Mouse (Mus musculus) intestine, embryonic 15.5 days (tissue): ENCODE results near the gene Dapk1. TPM values are rescaled to one million over a fixed set of nuclear protein-coding genes. Genes with fewer than 3 reads are reported as not detected.

Experiments
- ATAC-seq: fragments of 200-750 bp; cut with Nextera tagmentation; 2 replicates; pipeline ENCODE4 v1.8.0; 2017; ENCODE audit warnings: moderate TSS enrichment, moderate library complexity
- H3K27ac ChIP-seq: fragments of 300-500 bp; sonication (generic); 2 replicates; pipeline ENCODE4 v1.5.1; 2015; ENCODE audit warnings: mild to moderate bottlenecking, inconsistent platforms
- H3K27me3 ChIP-seq: fragments of 300-500 bp; sonication (generic); replicated peaks from 2 replicates; pipeline ENCODE4 v1.6.1; 2015; ENCODE audit warnings: inconsistent platforms
- H3K36me3 ChIP-seq: fragments of 300-500 bp; sonication (generic); 2 replicates; pipeline ENCODE4 v1.6.1; 2015; ENCODE audit warnings: inconsistent platforms
- H3K4me1 ChIP-seq: fragments of 300-500 bp; sonication (generic); replicated peaks from 2 replicates; pipeline ENCODE4 v1.6.1; 2015; ENCODE audit warnings: inconsistent platforms
- H3K4me2 ChIP-seq: fragments of 300-500 bp; sonication (generic); replicated peaks from 2 replicates; pipeline ENCODE4 v1.6.1; 2015; ENCODE audit warnings: mild to moderate bottlenecking, inconsistent platforms
- H3K4me3 ChIP-seq: fragments of 300-500 bp; sonication (generic); replicated peaks from 2 replicates; pipeline ENCODE4 v1.5.1; 2015; ENCODE audit warnings: inconsistent platforms
- H3K9ac ChIP-seq: fragments of 300-500 bp; sonication (generic); 2 replicates; pipeline ENCODE4 v1.6.1; 2015; ENCODE audit warnings: inconsistent platforms
- H3K9me3 ChIP-seq: fragments of 300-500 bp; sonication (generic); 2 replicates; pipeline ENCODE4 v1.6.1; 2016; ENCODE audit warnings: inconsistent platforms
- WGBS: fragments of 180-500 bp; shearing (Covaris S2); methylation state at CpG from one replicate; pipeline ENCODE4 v1.1.7; 2015; 5-methylcytosine and 5-hydroxymethylcytosine counted together
- polyA plus RNA-seq: library from polyadenylated mRNA; unstranded; fragments of >200 nt; fragmentation: Nextera tagmentation; extraction: Ambion mirVana; gene quantifications from 2 replicates; pipeline ENCODE4 v1.2.1, GENCODE M21; 2015

Dapk1 gene
- polyA plus RNA-seq, 1 experiment from 2014 or later: 11.8 TPM

DNA sequence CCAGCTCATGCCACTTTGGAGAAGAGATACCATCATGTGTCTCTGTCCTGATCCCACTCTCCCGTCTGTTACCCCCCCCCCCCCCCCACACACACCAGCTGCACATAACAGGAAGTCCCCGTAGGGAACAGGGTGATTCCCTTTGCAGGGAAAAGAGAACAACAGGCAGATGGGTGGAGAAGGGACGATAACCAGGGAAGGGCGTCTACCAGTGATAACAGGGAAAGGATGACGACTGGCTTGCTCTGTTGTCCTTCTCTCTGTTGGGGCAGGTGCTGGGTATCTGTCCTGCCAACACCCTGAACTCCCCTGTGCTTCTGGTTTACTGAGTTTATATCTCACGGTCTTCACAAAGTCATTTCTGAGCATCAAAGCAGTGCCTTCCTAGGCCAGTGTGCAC lies 18.0 kb downstream of the Dapk1 start:
- H3K27ac ChIP-seq: no peak overlapping the region
- no peaks in the 10 kb centered on the region for H3K27me3 ChIP-seq
- ATAC-seq: 0 out of 2 replicates have a peak, but pooled peaks have one; percentile 8
- H3K36me3 ChIP-seq: no peaks in the 10 kb centered on the region
- H3K9me3 ChIP-seq: no peaks in the 10 kb centered on the region
- H3K4me2 ChIP-seq: no peak overlapping the region
- WGBS: 32% methylated on average over 6 of the region's 6 CpGs
- H3K4me1 ChIP-seq: peaks cover 5% of the 10 kb centered on the region; the same call in 1 of the 2 replicates
- no peak overlapping the region for H3K9ac ChIP-seq
- H3K4me3 ChIP-seq: no peak overlapping the region

DNA sequence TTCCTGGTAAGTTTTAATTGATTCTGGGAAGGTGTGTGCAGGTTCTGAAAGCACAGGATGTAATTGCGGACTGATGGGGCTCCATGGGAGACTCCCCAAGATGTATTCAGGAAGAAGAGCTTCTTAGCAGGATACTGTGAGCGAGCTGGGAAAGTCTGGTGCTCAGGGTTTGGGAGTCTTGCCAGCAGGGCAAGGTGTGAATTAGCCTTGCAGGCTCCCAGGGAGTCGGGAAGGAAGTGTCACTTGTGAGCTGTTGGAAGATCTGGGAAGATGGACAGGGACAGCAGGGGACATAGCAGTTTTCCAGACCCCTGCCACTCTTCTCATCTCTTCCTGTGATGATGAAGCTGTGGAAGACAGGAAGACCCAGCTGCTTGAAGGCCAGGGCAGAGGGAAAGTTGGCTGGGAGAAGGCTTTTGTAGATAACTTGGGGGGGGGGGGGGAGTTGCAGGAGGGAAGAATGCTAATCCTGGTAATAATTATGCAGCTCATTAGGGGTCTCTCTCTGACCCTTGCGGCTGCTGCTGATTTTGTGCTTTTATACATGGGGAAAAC lies 19.7 kb downstream of the Dapk1 start:
- 58% methylated on average over 4 of the region's 4 CpGs for WGBS
- Histone ChIP-seq H3K4me1 (peaks cover 2% of the 10 kb centered on the region; the same call in 1 of the 2 replicates), H3K27ac (no peak overlapping the region), H3K9ac (no peak overlapping the region), H3K4me3 (no peak overlapping the region), H3K36me3 (no peaks in the 10 kb centered on the region), H3K9me3 (no peaks in the 10 kb centered on the region), H3K4me2 (no peak overlapping the region), H3K27me3 (no peaks in the 10 kb centered on the region)
- ATAC-seq: no peak

DNA sequence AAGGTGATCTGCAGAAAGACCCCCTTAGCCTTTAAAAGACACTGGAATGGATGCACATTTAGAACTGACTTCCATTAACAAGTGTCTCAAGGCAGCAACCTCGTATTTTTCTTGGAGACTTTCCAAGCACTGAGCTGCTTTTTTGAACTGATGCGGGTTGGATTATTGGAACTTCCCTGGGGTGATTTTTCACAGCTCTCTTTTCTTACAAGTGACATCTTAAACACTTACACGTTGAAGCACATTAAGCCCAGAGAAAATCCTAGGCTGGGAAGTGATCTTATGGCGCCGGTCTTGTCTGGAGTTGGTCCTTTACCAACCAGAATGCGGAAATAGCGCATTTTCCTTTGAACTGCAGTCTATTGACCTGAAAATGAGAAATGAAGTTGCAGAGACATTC lies 23.8 kb downstream of the Dapk1 start:
- Histone ChIP-seq H3K9me3 (no peaks in the 10 kb centered on the region), H3K4me2 (no peak overlapping the region), H3K4me1 (no peaks in the 10 kb centered on the region), H3K4me3 (no peak overlapping the region), H3K27me3 (no peaks in the 10 kb centered on the region), H3K36me3 (no peaks in the 10 kb centered on the region), H3K9ac (no peak overlapping the region), H3K27ac (no peak overlapping the region)
- WGBS: 68% methylated on average over 7 of the region's 7 CpGs
- no peak for ATAC-seq

DNA sequence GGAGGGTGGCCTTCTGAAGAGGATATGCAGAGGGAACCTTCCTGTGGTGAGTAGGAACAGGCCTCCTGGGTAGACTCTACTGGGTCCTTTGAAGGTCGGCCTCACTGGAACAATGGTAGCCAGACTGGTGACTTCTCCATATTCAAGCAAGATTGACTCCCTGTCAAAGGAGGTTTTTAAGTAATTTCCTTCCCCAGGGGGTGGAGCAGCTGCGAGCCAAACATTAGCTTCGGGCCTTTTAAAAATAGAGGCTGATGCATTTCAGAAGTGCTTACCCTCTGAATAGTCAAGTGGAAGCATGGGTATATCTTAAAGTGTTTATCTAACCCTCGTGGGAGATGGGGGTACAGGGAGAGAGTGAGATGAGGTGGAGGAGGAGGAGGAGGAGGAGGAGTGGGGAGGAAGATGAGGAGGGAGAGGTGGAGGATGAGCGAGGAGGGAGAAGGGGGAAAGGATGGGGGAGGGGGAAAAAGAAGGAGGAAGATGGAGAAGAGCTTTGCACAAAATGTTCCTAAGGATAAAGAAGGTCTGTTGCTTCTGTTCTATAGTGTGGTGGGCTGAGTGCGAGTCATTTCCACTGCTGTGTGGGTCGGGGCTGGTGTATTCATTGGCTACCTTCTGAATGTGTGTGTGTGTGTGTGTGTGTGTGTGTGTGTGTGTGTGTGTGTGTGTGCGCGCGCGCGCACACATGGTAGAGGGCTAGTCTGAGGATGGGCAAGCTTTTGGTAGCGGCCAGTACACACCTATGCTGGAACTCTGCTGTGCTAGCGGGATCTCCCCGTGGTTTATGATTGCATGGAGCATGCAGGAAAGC lies 26.3 kb downstream of the Dapk1 start:
- no peaks in the 10 kb centered on the region for H3K36me3 ChIP-seq
- no peak overlapping the region for H3K4me3 ChIP-seq
- H3K9ac ChIP-seq: no peak overlapping the region
- H3K4me2 ChIP-seq: no peak overlapping the region
- WGBS: 55% methylated on average over 15 of the region's 15 CpGs
- H3K27ac ChIP-seq: no peak overlapping the region
- no peaks in the 10 kb centered on the region for H3K27me3 ChIP-seq
- H3K4me1 ChIP-seq: no peaks in the 10 kb centered on the region
- ATAC-seq: no peak
- no peaks in the 10 kb centered on the region for H3K9me3 ChIP-seq

- no peak for ATAC-seq
Observed at GRCm38 (mm10) chr13:60628657-60628950, 26.9 kb downstream of the Dapk1 start.

DNA sequence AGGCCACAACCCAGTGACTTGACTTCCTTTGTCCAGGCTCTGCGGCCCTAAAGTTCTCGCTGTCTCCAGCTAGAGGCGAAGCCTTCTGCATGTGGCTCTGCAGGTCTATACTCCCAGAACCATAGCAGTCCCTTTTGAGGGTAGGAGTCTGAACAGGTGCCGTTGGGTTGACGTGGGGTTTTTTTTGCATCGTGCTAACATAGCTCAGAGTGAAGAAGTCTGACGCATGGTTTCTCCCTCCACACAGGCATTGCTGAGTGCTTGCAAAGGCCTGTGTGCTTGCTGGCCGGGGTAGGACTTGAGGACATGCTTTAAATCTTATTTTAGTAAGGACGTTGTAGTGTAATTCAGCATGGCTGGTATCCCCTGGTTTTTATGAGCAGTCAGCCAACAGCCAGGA lies 27.7 kb downstream of the Dapk1 start:
- Histone ChIP-seq H3K4me2 (no peak overlapping the region), H3K27ac (no peak overlapping the region), H3K36me3 (no peaks in the 10 kb centered on the region), H3K9me3 (no peaks in the 10 kb centered on the region), H3K27me3 (no peaks in the 10 kb centered on the region), H3K4me3 (no peak overlapping the region), H3K9ac (no peak overlapping the region), H3K4me1 (no peaks in the 10 kb centered on the region)
- WGBS: 90% methylated on average over 9 of the region's 9 CpGs
- no peak for ATAC-seq

More at GRCm38 (mm10) chr13:60628657-60628950, 26.9 kb downstream of the Dapk1 start:
- Histone ChIP-seq H3K27ac (no peak overlapping the region), H3K4me2 (no peak overlapping the region), H3K27me3 (no peaks in the 10 kb centered on the region), H3K36me3 (no peaks in the 10 kb centered on the region), H3K4me3 (no peak overlapping the region), H3K9me3 (no peaks in the 10 kb centered on the region), H3K4me1 (no peaks in the 10 kb centered on the region), H3K9ac (no peak overlapping the region)
- WGBS: 29% methylated on average over 2 of the region's 2 CpGs

GRCm38 (mm10) chr13:60633945-60634344 lies 32.2 kb downstream of the Dapk1 start:
- Histone ChIP-seq H3K36me3 (no peaks in the 10 kb centered on the region), H3K4me2 (no peak overlapping the region), H3K27ac (no peak overlapping the region), H3K4me3 (no peak overlapping the region), H3K4me1 (no peaks in the 10 kb centered on the region), H3K27me3 (no peaks in the 10 kb centered on the region), H3K9me3 (no peaks in the 10 kb centered on the region), H3K9ac (no peak overlapping the region)
- 55% methylated on average over 6 of the region's 6 CpGs for WGBS
- ATAC-seq: no peak

DNA sequence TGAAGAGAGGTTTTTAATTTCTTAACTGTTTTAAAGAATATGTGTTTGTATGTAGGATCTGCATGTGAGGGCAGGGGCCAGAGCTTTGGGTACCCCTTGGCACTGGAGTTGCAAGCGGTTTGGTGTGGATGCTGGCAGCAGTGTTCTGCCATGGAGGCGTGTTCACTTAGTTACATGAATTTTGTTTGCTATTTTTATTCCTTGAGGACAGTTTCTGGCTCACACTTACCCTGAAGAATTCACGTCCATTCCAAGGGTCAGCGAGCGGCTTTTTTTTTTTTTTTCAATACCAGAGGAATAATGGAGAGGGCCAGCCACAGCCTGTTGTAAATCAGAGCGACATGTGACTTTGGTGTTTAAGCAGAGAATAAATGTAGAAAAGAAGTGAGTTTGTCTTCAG lies 33.9 kb downstream of the Dapk1 start:
- no peak overlapping the region for H3K4me3 ChIP-seq
- ATAC-seq: no peak
- 65% methylated on average over 6 of the region's 6 CpGs for WGBS

DNA sequence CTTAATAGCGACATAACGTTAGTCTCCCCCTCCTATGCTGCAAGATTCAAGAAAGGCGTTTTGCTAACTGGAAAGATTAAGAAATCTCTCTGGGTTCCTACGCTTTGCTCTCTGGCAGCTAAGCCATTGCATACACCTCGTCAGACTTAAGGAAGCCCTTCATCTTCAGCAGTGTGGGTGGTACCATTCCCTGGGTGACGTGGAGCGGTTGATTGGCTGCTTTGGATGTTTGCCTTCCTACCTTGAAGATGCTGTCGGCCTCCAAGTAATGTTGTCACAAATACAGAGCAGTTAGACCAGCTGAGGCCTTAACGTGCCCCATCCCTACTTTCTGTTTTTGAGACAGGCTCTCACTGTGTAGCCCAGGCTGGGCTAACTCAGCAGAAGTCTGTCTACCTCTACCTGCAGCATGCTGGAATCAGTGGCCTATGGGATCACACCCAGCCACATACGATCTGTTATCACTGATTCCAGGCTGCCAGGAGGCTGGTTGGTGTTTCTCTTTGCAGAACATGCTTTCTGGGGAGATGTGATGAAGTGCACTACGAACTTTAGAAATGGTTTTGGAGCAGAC lies 37.8 kb downstream of the Dapk1 start:
- no peaks in the 10 kb centered on the region for H3K27me3 ChIP-seq
- H3K9ac ChIP-seq: no peak overlapping the region
- ATAC-seq: no peak
- no peak overlapping the region for H3K4me3 ChIP-seq
- no peaks in the 10 kb centered on the region for H3K9me3 ChIP-seq
- no peak overlapping the region for H3K27ac ChIP-seq
- H3K4me1 ChIP-seq: no peaks in the 10 kb centered on the region
- no peak overlapping the region for H3K4me2 ChIP-seq
- WGBS: 79% methylated on average over 11 of the region's 11 CpGs
- H3K36me3 ChIP-seq: no peaks in the 10 kb centered on the region

More for the DNA sequence above, 33.9 kb downstream of the Dapk1 start:
- no peaks in the 10 kb centered on the region for H3K27me3 ChIP-seq
- no peaks in the 10 kb centered on the region for H3K4me1 ChIP-seq
- H3K36me3 ChIP-seq: no peaks in the 10 kb centered on the region
- no peaks in the 10 kb centered on the region for H3K9me3 ChIP-seq
- no peak overlapping the region for H3K27ac ChIP-seq
- H3K4me2 ChIP-seq: no peak overlapping the region
- no peak overlapping the region for H3K9ac ChIP-seq

DNA sequence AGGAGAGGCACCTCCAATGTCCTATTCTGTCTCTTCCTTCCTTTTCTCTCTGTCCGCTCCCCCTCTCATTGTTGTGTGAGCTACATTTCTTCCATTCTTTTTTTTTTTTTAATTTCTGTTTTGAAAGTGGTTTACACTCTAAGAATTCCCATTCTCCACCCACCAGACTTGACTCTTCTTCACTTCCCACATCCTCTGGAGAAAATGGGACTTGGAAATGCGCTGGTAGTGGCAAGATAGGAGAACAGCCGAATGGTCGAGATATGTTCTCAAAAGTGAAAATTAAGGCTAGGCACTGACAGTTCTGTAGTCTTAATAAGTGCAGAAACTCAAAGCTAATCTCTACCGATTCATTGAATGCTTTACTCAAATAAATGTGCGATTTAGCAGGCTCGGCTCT lies 38.7 kb downstream of the Dapk1 start:
- no peak for ATAC-seq
- Histone ChIP-seq H3K4me1 (no peaks in the 10 kb centered on the region), H3K27ac (no peak overlapping the region), H3K4me2 (no peak overlapping the region), H3K27me3 (no peaks in the 10 kb centered on the region), H3K9ac (no peak overlapping the region), H3K36me3 (no peaks in the 10 kb centered on the region), H3K4me3 (no peak overlapping the region), H3K9me3 (no peaks in the 10 kb centered on the region)
- WGBS: 88% methylated on average over 7 of the region's 7 CpGs

- 66% methylated on average over 5 of the region's 5 CpGs for WGBS
- Histone ChIP-seq H3K9me3 (no peaks in the 10 kb centered on the region), H3K4me2 (no peak overlapping the region), H3K4me3 (no peak overlapping the region), H3K9ac (no peak overlapping the region), H3K4me1 (no peaks in the 10 kb centered on the region), H3K36me3 (no peaks in the 10 kb centered on the region), H3K27ac (no peak overlapping the region), H3K27me3 (no peaks in the 10 kb centered on the region)
- ATAC-seq: no peak; the same call in 1 of the 2 replicates
Observed at GRCm38 (mm10) chr13:60644457-60644889, 42.7 kb downstream of the Dapk1 start.

- Histone ChIP-seq H3K27me3 (no peaks in the 10 kb centered on the region), H3K9ac (no peak overlapping the region), H3K27ac (no peak overlapping the region), H3K36me3 (no peaks in the 10 kb centered on the region), H3K9me3 (no peaks in the 10 kb centered on the region), H3K4me1 (no peaks in the 10 kb centered on the region), H3K4me2 (no peak overlapping the region), H3K4me3 (no peak overlapping the region)
- ATAC-seq: no peak
- 94% methylated on average over 3 of the region's 3 CpGs for WGBS
Observed at GRCm38 (mm10) chr13:60646791-60647190, 45.0 kb downstream of the Dapk1 start.

- Histone ChIP-seq H3K4me1 (no peaks in the 10 kb centered on the region), H3K27me3 (no peaks in the 10 kb centered on the region), H3K4me2 (no peak overlapping the region), H3K9ac (no peak overlapping the region), H3K4me3 (no peak overlapping the region), H3K9me3 (no peaks in the 10 kb centered on the region), H3K27ac (no peak overlapping the region), H3K36me3 (no peaks in the 10 kb centered on the region)
- no peak for ATAC-seq
- WGBS: 91% methylated on average over 5 of the region's 5 CpGs
Observed at GRCm38 (mm10) chr13:60648350-60648749, 46.6 kb downstream of the Dapk1 start.
